Mouse (Mus musculus): Measurements from ENCODE around the gene Ltbr. TPM values are rescaled to one million over a fixed set of nuclear protein-coding genes. Genes with fewer than 3 reads are reported as not detected.

Gene Ltbr
- total and polyA plus RNA-seq, 3 experiments: 47.6 to 64.2 TPM; not detected in 1

DNA sequence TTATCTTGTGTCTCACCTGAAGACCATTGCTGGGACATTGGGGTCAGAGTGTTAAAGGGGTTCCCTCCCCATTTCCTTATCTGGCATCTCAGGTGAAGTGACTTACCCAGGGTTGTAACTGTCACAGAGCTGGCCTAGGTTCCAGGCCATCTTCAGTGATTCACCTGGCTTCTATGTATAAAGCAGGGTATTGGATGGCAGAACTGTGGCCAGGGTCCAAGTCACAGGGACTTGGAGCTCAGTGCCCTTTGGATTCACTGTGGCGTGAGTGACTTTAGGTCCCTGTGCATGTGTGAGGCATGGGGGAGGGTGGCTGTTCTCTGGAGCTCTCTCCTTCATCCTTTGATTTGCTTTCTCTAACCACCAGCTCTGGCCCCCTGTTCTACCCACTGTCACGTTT is 32.3 kb upstream of the Ltbr start:
- DNase-seq (ENCODE audit: low read depth, low spot score): no peak
- TF ChIP-seq TCF12 (IDR thresholded peaks at IDR 0.05; ENCODE audit: low read depth, low read length) (0 out of 2 replicates have a peak, but pooled peaks have one; percentile 1), UBTF (IDR thresholded peaks at IDR 0.05; ENCODE audit: borderline replicate concordance, insufficient read depth, low read depth, low read length) (no peak)
- no peak overlapping the region for H3K27ac ChIP-seq (ENCODE audit: control insufficient read depth, low read depth, low read length)
- peaks cover 8 to 21% of the 10 kb centered on the region in 2 experiments for H3K4me1 ChIP-seq (ENCODE audit: control insufficient read depth in 1 of 2, insufficient read depth in 2 of 2, low read length in 2 of 2)
- peaks cover 0 to 2% of the 10 kb centered on the region in 2 experiments; a peak in 1 of 4 replicates for H3K27me3 ChIP-seq (ENCODE audit: control insufficient read depth in 1 of 2, insufficient read depth in 2 of 2, low read length in 2 of 2)
- H3K36me3 ChIP-seq (ENCODE audit: control insufficient read depth in 1 of 2, insufficient read depth in 2 of 2, low read length in 2 of 2): peaks cover 0 to 10% of the 10 kb centered on the region in 2 experiments; a peak in 2 of 4 replicates
- no peak overlapping the region for H3K4me3 ChIP-seq (ENCODE audit: control insufficient read depth in 1 of 2, insufficient read depth in 1 of 2, low read depth in 2 of 2, low read length in 2 of 2)
- H3K9me3 ChIP-seq (replicated peaks; ENCODE audit: insufficient read depth, low read length): no peaks in the 10 kb centered on the region
- no peak overlapping the region for H3K9ac ChIP-seq (ENCODE audit: control insufficient read depth, low read depth, low read length, poor library complexity, severe bottlenecking)
- peaks cover 13% of the 10 kb centered on the region for H3K79me2 ChIP-seq (ENCODE audit: control insufficient read depth, insufficient read depth, low read length, poor library complexity)

DNA sequence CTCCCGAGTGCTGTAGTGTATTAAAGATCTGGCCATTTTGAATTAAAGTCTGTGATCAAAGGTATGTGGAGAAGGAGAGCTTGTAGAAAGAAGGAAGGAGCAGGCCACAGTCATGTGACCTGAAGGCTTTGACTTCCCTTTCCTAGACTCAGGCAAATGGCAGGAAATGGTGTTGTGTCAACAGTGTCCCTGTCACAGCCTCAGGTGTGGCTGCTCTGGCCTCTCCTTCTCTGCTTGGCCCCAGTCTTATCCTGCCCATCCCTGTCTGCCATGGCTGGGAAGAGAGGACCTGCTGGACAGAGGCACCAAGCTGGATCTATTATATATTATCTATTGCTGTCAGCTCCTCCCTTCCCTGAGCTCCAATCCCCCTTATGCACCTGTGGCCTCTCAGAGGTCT is 31.9 kb upstream of the Ltbr start:
- peaks cover 0 to 2% of the 10 kb centered on the region in 2 experiments; a peak in 2 of 4 replicates for H3K27me3 ChIP-seq (ENCODE audit: control insufficient read depth in 1 of 2, insufficient read depth in 2 of 2, low read length in 2 of 2)
- no peak overlapping the region for H3K27ac ChIP-seq (ENCODE audit: control insufficient read depth, low read depth, low read length)
- H3K4me1 ChIP-seq (ENCODE audit: control insufficient read depth in 1 of 2, insufficient read depth in 2 of 2, low read length in 2 of 2): peaks cover 7 to 19% of the 10 kb centered on the region in 2 experiments
- 0 out of 2 replicates have a peak, but pooled peaks have one; percentile 7 for TF ChIP-seq ETS1 (IDR thresholded peaks at IDR 0.05; ENCODE audit: low read depth, low read length)
- TF ChIP-seq RAD21 (IDR thresholded peaks at IDR 0.05; ENCODE audit: low read depth, low read length): no peak
- TF ChIP-seq USF2 (IDR thresholded peaks at IDR 0.05; ENCODE audit: borderline replicate concordance in 1 of 2, insufficient read depth in 1 of 2, low read depth in 1 of 2, low read length in 2 of 2): peak; percentile 30 to 71; a peak in 2 of 4 replicates
- no peak for TF ChIP-seq POLR2AphosphoS2 (IDR thresholded peaks at IDR 0.05; ENCODE audit: low read length)
- TF ChIP-seq BHLHE40 (IDR thresholded peaks at IDR 0.05; ENCODE audit: borderline replicate concordance, low read depth, low read length): peak; percentile 52; the same call in 1 of the 2 replicates
- peak; percentile 50; the same call in 1 of the 2 replicates for TF ChIP-seq HCFC1 (IDR thresholded peaks at IDR 0.05; ENCODE audit: low read depth, low read length)
- TF ChIP-seq JUND (IDR thresholded peaks at IDR 0.05; ENCODE audit: low read depth, low read length): no peak
- no peak for TF ChIP-seq MAZ (IDR thresholded peaks at IDR 0.05; ENCODE audit: low read depth, low read length)
- TF ChIP-seq POLR2AphosphoS5 (IDR thresholded peaks at IDR 0.05; ENCODE audit: borderline replicate concordance, low read depth, low read length): no peak
- TF ChIP-seq MYC (IDR thresholded peaks at IDR 0.05; ENCODE audit: low read depth, low read length): no peak
- peak; percentile 92 for TF ChIP-seq USF1 (IDR thresholded peaks at IDR 0.05; ENCODE audit: low read depth, low read length)
- peak; percentile 39; the same call in 1 of the 2 replicates for TF ChIP-seq ELF1 (IDR thresholded peaks at IDR 0.05; ENCODE audit: low read depth, low read length)
- no peak for TF ChIP-seq KAT2A (conservative IDR thresholded peaks at IDR 0.05; ENCODE audit: low read depth, low read length)
- no peak for TF ChIP-seq MYB (IDR thresholded peaks at IDR 0.05; ENCODE audit: low read depth, low read length)
- TF ChIP-seq ZMIZ1 (IDR thresholded peaks at IDR 0.05; ENCODE audit: low read depth, low read length): no peak
- no peak for TF ChIP-seq CTCF (IDR thresholded peaks at IDR 0.05 in 2 of 3, conservative IDR thresholded peaks at IDR 0.05 in 1 of 3; ENCODE audit: control insufficient read depth in 1 of 3, insufficient read depth in 1 of 3, low read depth in 2 of 3, low read length in 3 of 3, poor library complexity in 1 of 3, severe bottlenecking in 1 of 3)
- TF ChIP-seq UBTF (IDR thresholded peaks at IDR 0.05; ENCODE audit: borderline replicate concordance, insufficient read depth, low read depth, low read length): no peak
- peak; percentile 62; the same call in 1 of the 2 replicates for TF ChIP-seq MAX (IDR thresholded peaks at IDR 0.05; ENCODE audit: low read length)
- TF ChIP-seq SIN3A (IDR thresholded peaks at IDR 0.05; ENCODE audit: low read length): no peak
- no peak for TF ChIP-seq RCOR1 (IDR thresholded peaks at IDR 0.05; ENCODE audit: low read depth, low read length)
- no peak for TF ChIP-seq GABPA (IDR thresholded peaks at IDR 0.05; ENCODE audit: low read depth, low read length)
- TF ChIP-seq ZNF384 (IDR thresholded peaks at IDR 0.05; ENCODE audit: low read depth, low read length): no peak
- no peak for TF ChIP-seq CHD2 (IDR thresholded peaks at IDR 0.05; ENCODE audit: low read length)
- no peak for TF ChIP-seq MXI1 (IDR thresholded peaks at IDR 0.05; ENCODE audit: low read depth, low read length)
- TF ChIP-seq NELFE (IDR thresholded peaks at IDR 0.05; ENCODE audit: low read depth, low read length): no peak
- TF ChIP-seq EP300 (IDR thresholded peaks at IDR 0.05; ENCODE audit: low read depth in 1 of 2, low read length in 2 of 2): no peak
- no peak for TF ChIP-seq MAFK (IDR thresholded peaks at IDR 0.05; ENCODE audit: borderline replicate concordance, low read depth, low read length)
- TF ChIP-seq CHD1 (IDR thresholded peaks at IDR 0.05; ENCODE audit: low read depth, low read length): no peak
- no peak for TF ChIP-seq MEF2A (IDR thresholded peaks at IDR 0.05; ENCODE audit: extremely low read depth, insufficient replicate concordance, low read depth, low read length, poor library complexity, severe bottlenecking)
- TF ChIP-seq TCF12 (IDR thresholded peaks at IDR 0.05; ENCODE audit: low read depth, low read length): 0 out of 2 replicates have a peak, but pooled peaks have one; percentile 1

More for the DNA sequence above, 31.9 kb upstream of the Ltbr start:
- Histone ChIP-seq H3K36me3 (ENCODE audit: control insufficient read depth in 1 of 2, insufficient read depth in 2 of 2, low read length in 2 of 2) (peaks cover 0 to 8% of the 10 kb centered on the region in 2 experiments; a peak in 2 of 4 replicates), H3K4me3 (ENCODE audit: control insufficient read depth in 1 of 2, insufficient read depth in 1 of 2, low read depth in 2 of 2, low read length in 2 of 2) (no peak overlapping the region), H3K9me3 (replicated peaks; ENCODE audit: insufficient read depth, low read length) (no peaks in the 10 kb centered on the region), H3K79me2 (ENCODE audit: control insufficient read depth, insufficient read depth, low read length, poor library complexity) (peaks cover 10% of the 10 kb centered on the region), H3K9ac (ENCODE audit: control insufficient read depth, low read depth, low read length, poor library complexity, severe bottlenecking) (no peak overlapping the region)
- peak; percentile 60 for DNase-seq (ENCODE audit: low read depth, low spot score)
